Mouse (Mus musculus) intestine, postnatal 0 days (tissue): ENCODE data around the gene Homer2. TPM values are rescaled to one million over a fixed set of nuclear protein-coding genes. Genes with fewer than 3 reads are reported as not detected.

ENCODE experiments used
- ATAC-seq: fragments of 200-750 bp; cut with Nextera tagmentation; 2 replicates; pipeline ENCODE4 v1.8.0; 2017; ENCODE audit warnings: mild to moderate bottlenecking, moderate TSS enrichment, moderate library complexity
- H3K27ac ChIP-seq: fragments of 300-500 bp; sonication (generic); 2 replicates; pipeline ENCODE4 v1.5.1; 2014; ENCODE audit warnings: mild to moderate bottlenecking, low read depth, low read length, moderate library complexity
- H3K27me3 ChIP-seq: fragments of 300-500 bp; sonication (generic); replicated peaks from 2 replicates; pipeline ENCODE4 v1.6.1; 2014; ENCODE audit warnings: low read length, mixed read lengths; ENCODE audit not compliant: control insufficient read depth, insufficient read depth
- H3K36me3 ChIP-seq: fragments of 300-500 bp; sonication (generic); 2 replicates; pipeline ENCODE4 v1.6.1; 2014; ENCODE audit warnings: mild to moderate bottlenecking, moderate library complexity; ENCODE audit not compliant: control insufficient read depth, insufficient read depth
- H3K4me1 ChIP-seq: fragments of 300-500 bp; sonication (generic); replicated peaks from 2 replicates; pipeline ENCODE4 v1.6.1; 2014; ENCODE audit warnings: antibody characterized with exemption, low read length, mixed read lengths; ENCODE audit not compliant: control insufficient read depth, insufficient read depth
- H3K4me2 ChIP-seq: fragments of 300-500 bp; sonication (generic); replicated peaks from 2 replicates; pipeline ENCODE4 v1.6.1; 2014; ENCODE audit warnings: low read depth, mild to moderate bottlenecking, moderate library complexity
- H3K4me3 ChIP-seq: fragments of 300-500 bp; sonication (generic); 2 replicates; pipeline ENCODE4 v1.5.1; 2014; ENCODE audit warnings: low read depth, low read length
- H3K9ac ChIP-seq: fragments of 300-500 bp; sonication (generic); 2 replicates; pipeline ENCODE4 v1.6.1; 2014; ENCODE audit warnings: mild to moderate bottlenecking, low read depth, low read length
- H3K9me3 ChIP-seq: fragments of 300-500 bp; sonication (generic); 2 replicates; pipeline ENCODE4 v1.6.1; 2016; ENCODE audit warnings: mixed run types; ENCODE audit not compliant: control insufficient read depth
- CTCF ChIP-seq: sonication (generic); IDR thresholded peaks from 2 replicates; pipeline ENCODE4 v1.5.1; 2016; ENCODE audit warnings: low read depth, mild to moderate bottlenecking, control low read depth, antibody characterized with exemption, moderate library complexity
- WGBS: fragments of 180-500 bp; shearing (Covaris S2); extraction: QIAGEN DNeasy Blood & Tissue Kit; methylation state at CpG from one replicate; pipeline ENCODE4 v1.1.7; 2014; 5-methylcytosine and 5-hydroxymethylcytosine counted together
- polyA plus RNA-seq: library from polyadenylated mRNA; unstranded; fragments of >200 nt; fragmentation: Nextera tagmentation; extraction: Ambion mirVana; gene quantifications from 2 replicates; pipeline ENCODE4 v1.2.1, GENCODE M21; 2015

The Homer2 gene
- polyA plus RNA-seq, 1 experiment from 2014 or later, result 22.2 TPM

GRCm38 (mm10) chr7:81706416-81707391 is 623 bp downstream of the Homer2 start:
- H3K4me2 ChIP-seq, result peak overlapping the region; percentile 97
- no peak for TF ChIP-seq CTCF
- peaks cover 3% of the 10 kb centered on the region; the same call in 1 of the 2 replicates for H3K4me1 ChIP-seq
- no peaks in the 10 kb centered on the region for H3K9me3 ChIP-seq
- peak; percentile 68 for ATAC-seq
- H3K9ac ChIP-seq, result peak overlapping the region; percentile 65
- H3K27ac ChIP-seq, result peak overlapping the region; percentile 41; the same call in 1 of the 2 replicates
- WGBS, result 1% methylated on average over 92 of the region's 114 CpGs
- H3K36me3 ChIP-seq, result no peaks in the 10 kb centered on the region
- peaks cover 7% of the 10 kb centered on the region for H3K27me3 ChIP-seq
- peak overlapping the region; percentile 68 for H3K4me3 ChIP-seq

GRCm38 (mm10) chr7:81706027-81706415 is 1.3 kb downstream of the Homer2 start:
- Histone ChIP-seq H3K9me3 (no peaks in the 10 kb centered on the region), H3K4me1 (peaks cover 3% of the 10 kb centered on the region; the same call in 1 of the 2 replicates), H3K4me2 (peak overlapping the region; percentile 97), H3K36me3 (no peaks in the 10 kb centered on the region), H3K4me3 (peak overlapping the region; percentile 68), H3K27ac (peak overlapping the region; percentile 41; the same call in 1 of the 2 replicates), H3K27me3 (peaks cover 7% of the 10 kb centered on the region), H3K9ac (peak overlapping the region; percentile 65)
- no peak for TF ChIP-seq CTCF
- peak; percentile 26 for ATAC-seq
- 22% methylated on average over 12 of the region's 12 CpGs for WGBS

GRCm38 (mm10) chr7:81698357-81698756 is 9.0 kb downstream of the Homer2 start:
- 91% methylated on average over 13 of the region's 13 CpGs for WGBS
- no peak for ATAC-seq

GRCm38 (mm10) chr7:81697954-81698353 is 9.4 kb downstream of the Homer2 start:
- H3K27ac ChIP-seq, result no peak overlapping the region
- no peaks in the 10 kb centered on the region for H3K27me3 ChIP-seq

More at GRCm38 (mm10) chr7:81698357-81698756, 9.0 kb downstream of the Homer2 start:
- H3K36me3 ChIP-seq, result no peaks in the 10 kb centered on the region; the same call in 1 of the 2 replicates
- H3K27me3 ChIP-seq, result no peaks in the 10 kb centered on the region
- no peak overlapping the region for H3K4me2 ChIP-seq
- H3K4me1 ChIP-seq, result no peaks in the 10 kb centered on the region
- TF ChIP-seq CTCF, result no peak
- no peaks in the 10 kb centered on the region for H3K9me3 ChIP-seq
- no peak overlapping the region for H3K4me3 ChIP-seq
- no peak overlapping the region for H3K9ac ChIP-seq
- no peak overlapping the region for H3K27ac ChIP-seq

GRCm38 (mm10) chr7:81695763-81696533 is 11.4 kb downstream of the Homer2 start:
- 82% methylated on average over 16 of the region's 16 CpGs for WGBS

More at GRCm38 (mm10) chr7:81697954-81698353, 9.4 kb downstream of the Homer2 start:
- 79% methylated on average over 4 of the region's 4 CpGs for WGBS
- Histone ChIP-seq H3K4me2 (no peak overlapping the region), H3K4me1 (no peaks in the 10 kb centered on the region; the same call in 1 of the 2 replicates), H3K9me3 (no peaks in the 10 kb centered on the region), H3K4me3 (no peak overlapping the region), H3K9ac (no peak overlapping the region), H3K36me3 (no peaks in the 10 kb centered on the region; the same call in 1 of the 2 replicates)
- no peak for ATAC-seq
- TF ChIP-seq CTCF, result no peak

More at GRCm38 (mm10) chr7:81695763-81696533, 11.4 kb downstream of the Homer2 start:
- no peak overlapping the region for H3K27ac ChIP-seq
- no peaks in the 10 kb centered on the region for H3K9me3 ChIP-seq
- peaks cover 4% of the 10 kb centered on the region; the same call in 1 of the 2 replicates for H3K4me1 ChIP-seq
- ATAC-seq, result no peak
- H3K4me3 ChIP-seq, result no peak overlapping the region
- no peak for TF ChIP-seq CTCF
- H3K27me3 ChIP-seq, result no peaks in the 10 kb centered on the region
- no peaks in the 10 kb centered on the region; the same call in 1 of the 2 replicates for H3K36me3 ChIP-seq
- no peak overlapping the region for H3K9ac ChIP-seq
- H3K4me2 ChIP-seq, result no peak overlapping the region
